Mouse (Mus musculus) mouse trophoblast stem cell (cell line): ENCODE data around the gene Rab23.

Source experiments
- in situ Hi-C, 2 experiments: fragments of 300-500 bp; cut with MseI, MboI; formaldehyde crosslinking; loops; 2 replicates in 1 of 2; 3 replicates in 1 of 2; pipeline ENCODE4 v1.15.1; 2025

Rab23 gene

GRCm38 (mm10) chr1:33719733-33720225 is at the start of gene Rab23:
Gene Rab23 (plus strand): TSS chr1:33719887.
- in situ Hi-C loops = no loop called here

- in situ Hi-C loops = loop anchor here in 1 of 2 experiments (5.0 kb wide), 1 partner anchor 67 kb away; no protein-coding TSS in a partner anchor
Measured at GRCm38 (mm10) chr1:33670164-33670616, 49.5 kb upstream of the Rab23 start.

GRCm38 (mm10) chr1:33671441-33671840 is 48.2 kb upstream of the Rab23 start:
- in situ Hi-C loops = loop anchor here in 1 of 2 experiments (5.0 kb wide), 1 partner anchor 66 kb away; no protein-coding TSS in a partner anchor

GRCm38 (mm10) chr1:33672083-33672482 is 47.6 kb upstream of the Rab23 start:
- in situ Hi-C loops = loop anchor here in 1 of 2 experiments (5.0 kb wide), 1 partner anchor 65 kb away; no protein-coding TSS in a partner anchor

- in situ Hi-C loops = loop anchor here in 1 of 2 experiments (5.0 kb wide), 1 partner anchor 65 kb away; no protein-coding TSS in a partner anchor
Measured at GRCm38 (mm10) chr1:33672514-33672913, 47.2 kb upstream of the Rab23 start.

- in situ Hi-C loops = loop anchor here in 1 of 2 experiments (5.0 kb wide), 1 partner anchor 64 kb away; no protein-coding TSS in a partner anchor
Measured at GRCm38 (mm10) chr1:33673158-33673960, 46.3 kb upstream of the Rab23 start.

GRCm38 (mm10) chr1:33680435-33680834 is 39.3 kb upstream of the Rab23 start:
- in situ Hi-C loops = loop anchor here in 1 of 2 experiments (5.0 kb wide), 1 partner anchor 57 kb away; no protein-coding TSS in a partner anchor

- in situ Hi-C loops = loop anchor here in 1 of 2 experiments (5.0 kb wide), 1 partner anchor 56 kb away; no protein-coding TSS in a partner anchor
Measured at GRCm38 (mm10) chr1:33680890-33681289, 38.8 kb upstream of the Rab23 start.

GRCm38 (mm10) chr1:33684459-33684858 is 35.2 kb upstream of the Rab23 start:
- in situ Hi-C loops = loop anchor here in 1 of 2 experiments (5.0 kb wide), 1 partner anchor 53 kb away; no protein-coding TSS in a partner anchor

- in situ Hi-C loops = no loop called here
Measured at GRCm38 (mm10) chr1:33688810-33689209, 30.9 kb upstream of the Rab23 start.

- in situ Hi-C loops = no loop called here
Measured at GRCm38 (mm10) chr1:33689446-33690086, 30.1 kb upstream of the Rab23 start.

- in situ Hi-C loops = no loop called here
Measured at GRCm38 (mm10) chr1:33690087-33690448, 29.6 kb upstream of the Rab23 start.

GRCm38 (mm10) chr1:33693893-33694292 is 25.8 kb upstream of the Rab23 start:
- in situ Hi-C loops = no loop called here

GRCm38 (mm10) chr1:33696016-33696415 is 23.7 kb upstream of the Rab23 start:
- in situ Hi-C loops = no loop called here

- in situ Hi-C loops = no loop called here
Measured at GRCm38 (mm10) chr1:33701244-33701643, 18.4 kb upstream of the Rab23 start.

GRCm38 (mm10) chr1:33709615-33710014 is 10.1 kb upstream of the Rab23 start:
- in situ Hi-C loops = no loop called here

- in situ Hi-C loops = no loop called here
Measured at GRCm38 (mm10) chr1:33712026-33712425, 7.7 kb upstream of the Rab23 start.

- in situ Hi-C loops = no loop called here
Measured at GRCm38 (mm10) chr1:33714796-33715195, 4.9 kb upstream of the Rab23 start.

GRCm38 (mm10) chr1:33717636-33718035 is 2.1 kb upstream of the Rab23 start:
- in situ Hi-C loops = no loop called here

GRCm38 (mm10) chr1:33720231-33720630 is 544 bp downstream of the Rab23 start:
- in situ Hi-C loops = no loop called here

GRCm38 (mm10) chr1:33721020-33721419 is 1.3 kb downstream of the Rab23 start:
- in situ Hi-C loops = no loop called here

GRCm38 (mm10) chr1:33724516-33724915 is 4.8 kb downstream of the Rab23 start:
- in situ Hi-C loops = no loop called here
